Mouse (Mus musculus): ENCODE data around the gene Dnm3. TPM values are rescaled to one million over a fixed set of nuclear protein-coding genes. Genes with fewer than 3 reads are reported as not detected.

Gene Dnm3
- polyA plus RNA-seq, 1 experiment = not detected

DNA sequence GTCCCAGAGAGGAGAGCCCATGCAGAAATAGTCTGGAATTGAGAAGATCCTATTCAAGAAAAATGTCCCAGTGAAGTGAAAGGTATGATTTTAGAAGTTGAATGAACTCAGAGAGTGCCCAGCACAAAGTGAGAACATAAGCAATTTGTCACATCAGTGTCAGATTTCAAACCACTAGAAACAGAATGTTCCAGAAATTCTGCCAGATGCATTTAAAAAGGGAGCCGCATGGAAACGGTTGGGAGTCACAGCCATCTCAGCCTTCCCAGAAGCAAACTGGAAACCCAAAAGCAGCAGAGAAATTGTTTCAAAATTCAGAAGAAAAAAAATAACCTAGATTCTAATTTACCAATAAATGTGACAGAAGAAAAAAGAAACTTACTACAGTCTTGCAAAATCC is 154.7 kb downstream of the Dnm3 start:
- 67% methylated on average over 2 of the region's 2 CpGs for whole genome bisulfite sequencing
- Histone ChIP-seq H3K4me1 (ENCODE audit: control insufficient read depth, insufficient read depth, low read length) (no peaks in the 10 kb centered on the region), H3K27ac (ENCODE audit: insufficient read depth, low read depth, low read length) (no peak overlapping the region), H3K4me3 (ENCODE audit: insufficient read depth, low read depth, low read length) (no peak overlapping the region)
- TF ChIP-seq CTCF (IDR thresholded peaks at IDR 0.05; ENCODE audit: insufficient read depth, low read depth, low read length) (no peak), POLR2A (IDR thresholded peaks at IDR 0.05; ENCODE audit: insufficient read depth, low read depth, low read length) (no peak)

DNA sequence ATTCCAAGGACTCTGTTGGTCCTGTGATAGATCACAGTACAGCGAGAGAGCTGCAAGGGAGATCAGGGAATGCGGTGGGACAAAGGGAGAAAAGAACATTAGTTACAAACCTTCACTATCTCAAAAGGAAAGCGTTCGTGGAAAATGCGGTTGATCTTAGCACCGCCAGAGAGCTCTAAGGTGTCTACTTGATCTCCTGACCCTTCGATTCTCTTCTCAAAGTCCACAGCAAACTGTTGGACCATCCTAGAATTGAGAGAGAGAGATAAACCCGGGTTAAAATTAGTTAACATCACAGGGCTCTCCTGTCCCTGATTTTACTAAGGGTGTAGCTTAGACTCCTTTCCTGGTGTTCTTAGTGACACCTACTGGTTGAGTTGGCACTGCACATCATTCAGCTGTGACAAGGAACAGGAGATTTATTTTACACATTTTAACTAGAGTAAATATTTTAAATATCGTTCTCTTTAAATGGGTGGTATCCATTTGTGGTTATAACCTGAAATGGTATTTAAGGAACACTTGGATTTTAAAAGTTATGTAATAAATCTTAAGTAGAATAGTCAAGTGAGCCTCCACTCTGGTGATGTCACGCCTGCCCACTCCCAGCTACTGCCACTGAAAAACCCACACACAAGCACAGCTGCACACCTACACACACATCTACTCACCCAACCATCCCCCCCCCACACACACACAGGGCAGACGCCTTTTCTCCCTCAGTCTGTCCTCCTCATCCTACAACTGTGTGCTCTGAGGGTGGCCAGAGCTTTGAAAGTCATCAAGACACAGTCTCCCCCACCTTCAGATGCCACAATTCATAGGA is 164.2 kb downstream of the Dnm3 start:
- H3K4me3 ChIP-seq (ENCODE audit: insufficient read depth, low read depth, low read length) = no peak overlapping the region
- H3K27ac ChIP-seq (ENCODE audit: insufficient read depth, low read depth, low read length) = no peak overlapping the region
- no peak for TF ChIP-seq POLR2A (IDR thresholded peaks at IDR 0.05; ENCODE audit: insufficient read depth, low read depth, low read length)
- TF ChIP-seq CTCF (IDR thresholded peaks at IDR 0.05; ENCODE audit: insufficient read depth, low read depth, low read length) = no peak
- peaks cover 5% of the 10 kb centered on the region for H3K4me1 ChIP-seq (ENCODE audit: control insufficient read depth, insufficient read depth, low read length)
- whole genome bisulfite sequencing = 29% methylated on average over 11 of the region's 11 CpGs

- Histone ChIP-seq H3K4me1 (ENCODE audit: control insufficient read depth, insufficient read depth, low read length) (peaks cover 5% of the 10 kb centered on the region), H3K27ac (ENCODE audit: insufficient read depth, low read depth, low read length) (no peak overlapping the region), H3K4me3 (ENCODE audit: insufficient read depth, low read depth, low read length) (no peak overlapping the region)
- 77% methylated on average over 2 of the region's 2 CpGs for WGBS
- TF ChIP-seq CTCF (IDR thresholded peaks at IDR 0.05; ENCODE audit: insufficient read depth, low read depth, low read length) = no peak
- TF ChIP-seq POLR2A (IDR thresholded peaks at IDR 0.05; ENCODE audit: insufficient read depth, low read depth, low read length) = no peak
These were observed 165.2 kb downstream of the Dnm3 start for GRCm38 (mm10) chr1:162312621-162313020.

GRCm38 (mm10) chr1:162312152-162312551 is 165.7 kb downstream of the Dnm3 start:
- H3K4me1 ChIP-seq (ENCODE audit: control insufficient read depth, insufficient read depth, low read length) = peaks cover 5% of the 10 kb centered on the region
- no peak overlapping the region for H3K4me3 ChIP-seq (ENCODE audit: insufficient read depth, low read depth, low read length)
- TF ChIP-seq POLR2A (IDR thresholded peaks at IDR 0.05; ENCODE audit: insufficient read depth, low read depth, low read length) = no peak
- TF ChIP-seq CTCF (IDR thresholded peaks at IDR 0.05; ENCODE audit: insufficient read depth, low read depth, low read length) = no peak
- H3K27ac ChIP-seq (ENCODE audit: insufficient read depth, low read depth, low read length) = no peak overlapping the region
- WGBS = 75% methylated on average over 7 of the region's 7 CpGs

GRCm38 (mm10) chr1:162305247-162305646 is 172.6 kb downstream of the Dnm3 start:
- WGBS = 59% methylated on average over 6 of the region's 6 CpGs
- TF ChIP-seq POLR2A (IDR thresholded peaks at IDR 0.05; ENCODE audit: insufficient read depth, low read depth, low read length) (no peak), CTCF (IDR thresholded peaks at IDR 0.05; ENCODE audit: insufficient read depth, low read depth, low read length) (no peak)
- Histone ChIP-seq H3K4me1 (ENCODE audit: control insufficient read depth, insufficient read depth, low read length) (peaks cover 4% of the 10 kb centered on the region; the same call in 1 of the 2 replicates), H3K27ac (ENCODE audit: insufficient read depth, low read depth, low read length) (no peak overlapping the region), H3K4me3 (ENCODE audit: insufficient read depth, low read depth, low read length) (no peak overlapping the region)

GRCm38 (mm10) chr1:162302480-162302879 is 175.4 kb downstream of the Dnm3 start:
- H3K27ac ChIP-seq (ENCODE audit: insufficient read depth, low read depth, low read length) = no peak overlapping the region
- H3K4me3 ChIP-seq (ENCODE audit: insufficient read depth, low read depth, low read length) = no peak overlapping the region
- H3K4me1 ChIP-seq (ENCODE audit: control insufficient read depth, insufficient read depth, low read length) = peaks cover 7% of the 10 kb centered on the region; the same call in 1 of the 2 replicates
- 61% methylated on average over 4 of the region's 4 CpGs for WGBS
- TF ChIP-seq POLR2A (IDR thresholded peaks at IDR 0.05; ENCODE audit: insufficient read depth, low read depth, low read length) = no peak
- TF ChIP-seq CTCF (IDR thresholded peaks at IDR 0.05; ENCODE audit: insufficient read depth, low read depth, low read length) = no peak

DNA sequence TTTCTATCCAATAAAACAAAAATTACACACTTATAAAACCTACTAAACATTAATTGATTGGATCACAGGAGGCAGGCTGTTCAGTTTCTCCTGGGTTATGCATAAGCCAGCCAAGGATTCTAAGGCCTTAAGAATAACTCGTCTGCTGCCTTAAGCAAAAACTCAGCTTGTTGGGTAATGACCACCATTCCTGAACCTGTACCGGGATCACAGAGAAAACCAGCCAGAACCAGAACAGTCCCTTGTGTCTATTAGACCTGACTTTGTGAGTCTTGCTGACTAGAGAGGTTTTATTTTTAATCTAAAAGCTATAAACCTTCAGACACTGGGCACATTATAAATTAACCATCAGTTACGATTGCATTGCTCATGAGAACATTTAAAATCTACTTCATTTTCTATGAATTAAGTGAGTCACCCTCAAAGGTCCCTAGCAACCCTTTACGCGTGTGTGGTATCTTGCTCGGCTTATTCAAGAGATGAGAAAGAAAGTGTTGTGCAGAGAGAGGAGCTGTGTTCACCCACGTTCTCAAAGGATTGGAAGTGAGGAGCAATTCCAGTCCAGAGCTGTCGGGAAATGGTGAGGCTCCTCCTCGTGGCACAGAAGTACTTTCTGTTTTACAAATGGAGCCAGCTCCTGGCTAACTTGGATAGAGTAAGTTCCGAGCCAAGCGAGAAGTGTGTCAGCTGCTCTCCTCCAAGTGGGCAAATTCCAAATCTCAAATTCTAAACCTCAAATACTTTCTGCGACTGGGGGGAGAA is 178.1 kb downstream of the Dnm3 start:
- Histone ChIP-seq H3K4me3 (ENCODE audit: insufficient read depth, low read depth, low read length) (no peak overlapping the region), H3K27ac (ENCODE audit: insufficient read depth, low read depth, low read length) (no peak overlapping the region), H3K4me1 (ENCODE audit: control insufficient read depth, insufficient read depth, low read length) (peaks cover 7% of the 10 kb centered on the region; the same call in 1 of the 2 replicates)
- TF ChIP-seq POLR2A (IDR thresholded peaks at IDR 0.05; ENCODE audit: insufficient read depth, low read depth, low read length) (no peak), CTCF (IDR thresholded peaks at IDR 0.05; ENCODE audit: insufficient read depth, low read depth, low read length) (no peak)
- WGBS = 40% methylated on average over 12 of the region's 12 CpGs

DNA sequence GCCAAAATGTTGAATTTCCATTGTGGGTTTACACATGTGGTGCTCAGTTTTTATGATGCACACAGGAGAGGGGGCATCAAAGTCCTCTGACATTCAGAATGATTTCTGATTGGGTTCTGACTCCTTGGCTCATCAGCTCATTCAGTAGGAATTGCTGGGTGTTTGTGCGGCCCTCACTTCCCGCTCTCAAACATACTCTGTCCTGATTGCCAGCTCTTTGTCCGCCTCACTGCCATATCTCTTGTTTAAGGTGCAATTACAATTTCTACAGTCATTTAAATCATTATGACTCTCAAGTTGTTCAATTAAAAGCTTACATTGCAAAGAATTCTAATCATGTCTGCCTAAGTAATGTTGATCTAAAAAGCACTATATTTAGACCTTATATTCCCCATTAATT is 179.3 kb downstream of the Dnm3 start:
- no peak overlapping the region for H3K4me3 ChIP-seq (ENCODE audit: insufficient read depth, low read depth, low read length)
- peaks cover 7% of the 10 kb centered on the region; the same call in 1 of the 2 replicates for H3K4me1 ChIP-seq (ENCODE audit: control insufficient read depth, insufficient read depth, low read length)
- H3K27ac ChIP-seq (ENCODE audit: insufficient read depth, low read depth, low read length) = no peak overlapping the region
- TF ChIP-seq POLR2A (IDR thresholded peaks at IDR 0.05; ENCODE audit: insufficient read depth, low read depth, low read length) (no peak), CTCF (IDR thresholded peaks at IDR 0.05; ENCODE audit: insufficient read depth, low read depth, low read length) (no peak)
- WGBS = 90% methylated on average over 3 of the region's 3 CpGs

DNA sequence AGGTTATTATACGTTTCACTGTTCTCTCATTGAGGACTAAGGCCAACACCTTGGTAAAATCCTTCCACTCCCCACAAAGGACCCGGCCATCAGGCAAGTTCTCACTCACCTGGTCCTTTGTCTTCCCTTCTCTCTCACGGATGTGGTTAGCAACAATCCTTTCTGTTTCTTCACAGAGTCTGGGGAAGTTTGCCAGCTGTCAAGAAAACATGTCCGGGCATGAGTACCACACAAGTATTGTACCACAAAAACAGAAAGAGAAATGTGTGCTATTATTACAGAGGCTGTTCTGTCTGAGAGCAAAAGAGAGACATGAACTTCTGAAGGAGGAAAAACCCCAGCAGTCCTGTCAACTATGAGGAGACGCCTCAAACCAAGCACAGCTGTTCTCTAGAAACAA is 182.4 kb downstream of the Dnm3 start:
- Histone ChIP-seq H3K4me1 (ENCODE audit: control insufficient read depth, insufficient read depth, low read length) (peaks cover 4% of the 10 kb centered on the region; the same call in 1 of the 2 replicates), H3K27ac (ENCODE audit: insufficient read depth, low read depth, low read length) (no peak overlapping the region), H3K4me3 (ENCODE audit: insufficient read depth, low read depth, low read length) (no peak overlapping the region)
- TF ChIP-seq POLR2A (IDR thresholded peaks at IDR 0.05; ENCODE audit: insufficient read depth, low read depth, low read length) = no peak
- no peak for TF ChIP-seq CTCF (IDR thresholded peaks at IDR 0.05; ENCODE audit: insufficient read depth, low read depth, low read length)
- 81% methylated on average over 5 of the region's 5 CpGs for WGBS

Measured in olfactory bulb, adult 2 months (tissue).